Mouse (Mus musculus) megakaryocyte progenitor cell, adult 5-6 weeks (primary cell): ENCODE data around the gene Ugt2b35. TPM values are rescaled to one million over a fixed set of nuclear protein-coding genes. Genes with fewer than 3 reads are reported as not detected.
"Not testable (repeated sequence)": the region's sequence is repeated elsewhere in the genome, so short reads cannot be mapped to it uniquely, and the experiment has no call there.

ENCODE experiments used
- ATAC-seq: replicated peaks from 2 replicates; pipeline ENCODE4 v1.8.0; 2016; ENCODE audit warnings: mild to moderate bottlenecking, moderate TSS enrichment, inconsistent platforms; ENCODE audit not compliant: poor library complexity
- total RNA-seq, 2 experiments: library from RNA; stranded (forward) in 1 of 2; stranded (reverse) in 1 of 2; fragments of 157-497, 149-512 nt in 1 of 2; fragments of 200-1000 nt in 1 of 2; gene quantifications; 2 replicates each; pipeline versions ENCODE4 v1.2.3 to v1.2.4; 2015 to 2017

The Ugt2b35 gene
- total RNA-seq (2015) (not detected in 2 replicates), total RNA-seq (2017) (not detected in 2 replicates)

GRCm38 (mm10) chr5:87000395-87001073 is at the start of gene Ugt2b35:
Ugt2b35 (plus strand) TSS chr5:87000860.
- no peak for ATAC-seq

DNA sequence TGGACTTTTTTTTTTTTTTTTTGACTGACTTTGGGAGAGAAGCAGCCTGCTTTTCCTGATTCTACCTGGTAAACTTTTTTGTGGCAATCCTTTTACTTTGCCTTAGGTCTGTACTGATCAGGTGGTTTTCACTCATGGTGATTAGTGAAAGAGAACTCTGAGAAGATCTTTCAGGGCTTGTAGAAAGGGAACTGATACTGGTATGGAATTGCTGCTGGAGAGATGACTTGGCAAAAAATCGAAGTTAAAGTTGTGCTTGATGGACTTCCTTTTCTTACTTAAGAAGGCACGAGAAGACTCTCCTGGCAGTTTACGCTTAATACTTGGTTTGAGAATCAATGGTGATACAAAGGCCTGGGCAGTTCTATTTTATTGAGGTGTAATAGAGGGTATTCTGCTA is 40.2 kb upstream of the Ugt2b35 start:
- no peak for ATAC-seq

- ATAC-seq: no peak
These were observed 38.9 kb upstream of the Ugt2b35 start for GRCm38 (mm10) chr5:86961587-86962358.

DNA sequence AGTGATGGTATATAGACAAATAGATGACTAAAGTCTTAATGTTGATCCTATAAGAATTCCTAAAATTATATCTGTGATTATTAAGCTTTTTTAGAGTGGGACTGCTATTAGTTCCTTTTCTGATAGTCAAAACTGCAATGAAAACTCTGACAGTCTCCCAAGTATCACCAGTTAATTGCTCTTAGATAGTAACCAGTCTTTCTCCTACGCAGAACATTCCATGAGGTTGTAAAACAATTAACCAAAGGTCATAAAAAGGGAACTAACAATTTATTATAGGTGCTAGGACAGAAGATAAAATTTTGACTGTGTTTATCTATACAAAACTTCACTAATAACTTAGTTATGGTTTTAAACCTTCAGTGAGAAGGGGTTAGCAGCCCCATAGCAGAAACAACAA is 37.8 kb upstream of the Ugt2b35 start:
- ATAC-seq: not testable (repeated sequence)

DNA sequence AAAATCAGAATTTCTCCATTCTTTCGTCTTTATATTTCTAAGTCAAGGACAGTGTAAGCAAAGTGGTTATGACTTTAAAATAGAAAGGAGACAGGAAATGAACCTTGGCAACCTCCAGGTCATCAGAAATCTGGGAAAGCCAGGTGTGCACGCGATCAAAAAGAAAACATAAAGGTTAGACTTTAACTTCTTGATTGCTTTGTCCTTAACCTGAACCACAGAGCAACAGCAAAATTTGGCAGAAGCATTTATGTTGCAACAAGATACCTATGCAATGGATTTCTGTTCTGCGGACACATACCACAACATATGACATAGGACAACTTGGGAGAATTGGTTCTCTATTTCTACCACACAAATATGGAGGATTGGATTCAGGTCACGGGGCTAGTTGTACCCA is 33.4 kb upstream of the Ugt2b35 start:
- ATAC-seq: not testable (repeated sequence)

GRCm38 (mm10) chr5:87004735-87005134 is 4.1 kb downstream of the Ugt2b35 start:
- no peak for ATAC-seq

GRCm38 (mm10) chr5:87015477-87015876 is 14.8 kb downstream of the Ugt2b35 start:
- ATAC-seq: no peak

DNA sequence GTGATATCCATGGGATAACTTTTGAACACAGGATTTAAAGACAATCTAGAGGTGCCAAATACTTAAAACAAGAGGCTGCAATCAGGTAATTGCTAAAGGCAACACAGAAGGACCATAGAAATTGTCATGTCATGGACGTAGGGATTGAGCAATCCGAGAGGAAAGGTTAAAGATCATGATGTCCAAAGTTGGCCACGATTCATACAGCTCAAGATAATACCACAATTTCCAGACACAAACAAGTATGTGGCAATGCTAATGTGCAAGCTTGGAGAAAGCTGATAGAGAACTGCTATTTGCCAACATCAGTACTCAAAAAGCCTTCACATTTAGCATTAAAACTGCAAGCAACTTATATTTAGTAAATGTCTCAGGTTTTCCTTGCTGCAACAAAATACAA is 26.7 kb downstream of the Ugt2b35 start:
- ATAC-seq: no peak

DNA sequence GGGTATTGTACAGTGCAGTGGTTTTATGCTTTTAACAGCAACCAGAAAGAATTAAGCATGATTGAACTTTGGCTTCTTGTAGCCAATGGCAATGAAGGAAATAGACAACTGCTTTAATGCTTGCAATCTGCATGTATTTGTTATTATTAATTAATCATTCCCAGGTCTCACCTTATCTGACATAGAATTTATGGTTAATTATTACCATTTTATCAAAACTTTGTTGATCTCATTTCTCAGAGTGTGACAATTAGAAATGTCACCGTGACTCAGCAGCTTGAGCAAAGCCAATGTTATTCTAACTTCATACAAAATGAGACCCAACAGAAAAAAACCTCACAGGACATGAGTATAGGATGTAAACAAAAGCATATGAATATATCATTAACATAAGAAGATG is 30.0 kb downstream of the Ugt2b35 start:
- no peak for ATAC-seq

Other genes with a start within 250 kb of the Ugt2b35 start
- gene Ythdc1, start 196.6 kb upstream of the Ugt2b35 start, total RNA-seq (2015): 104 and 107 TPM in 2 replicates
- gene Ythdc1, start 196.6 kb upstream of the Ugt2b35 start, total RNA-seq (2017): 141 and 143 TPM in 2 replicates
- gene Ugt2b34, start 93.9 kb upstream of the Ugt2b35 start, total RNA-seq (2015): not detected in 2 replicates
- gene Ugt2b34, start 93.9 kb upstream of the Ugt2b35 start, total RNA-seq (2017): not detected in 2 replicates
- gene Ugt2b1, start 74.3 kb upstream of the Ugt2b35 start, total RNA-seq (2015): not detected in 2 replicates
- not detected in 2 replicates for gene Ugt2b1, start 74.3 kb upstream of the Ugt2b35 start, total RNA-seq (2017)
- not detected in 2 replicates for gene Ugt2b36, start 91.7 kb downstream of the Ugt2b35 start, total RNA-seq (2015)
- not detected in 2 replicates for gene Ugt2b36, start 91.7 kb downstream of the Ugt2b35 start, total RNA-seq (2017)
- gene Ugt2b5, start 139.5 kb downstream of the Ugt2b35 start, total RNA-seq (2015): not detected in 2 replicates
- not detected in 2 replicates for gene Ugt2b5, start 139.5 kb downstream of the Ugt2b35 start, total RNA-seq (2017)